Mouse (Mus musculus) heart, adult 2 months (tissue): ENCODE data around the gene March9.

Experiments used
- CTCF ChIP-seq: fragments of 200-600 bp; IDR thresholded peaks from 2 replicates; pipeline ENCODE4 v1.8.1; 2022; ENCODE audit warnings: antibody characterized with exemption, mild to moderate bottlenecking, moderate library complexity
- EP300 ChIP-seq: fragments of 200-500 bp; IDR thresholded peaks from 2 replicates; pipeline ENCODE4 v1.6.1; 2011; ENCODE audit warnings: low read depth, low read length, control low read depth; ENCODE audit not compliant: insufficient read depth
- POLR2A ChIP-seq: fragments of 200-500 bp; IDR thresholded peaks from 2 replicates; pipeline ENCODE4 v1.6.1; 2011; ENCODE audit warnings: mild to moderate bottlenecking, low read depth, low read length, control low read depth; ENCODE audit not compliant: insufficient read depth

- no peak for TF ChIP-seq CTCF
- TF ChIP-seq POLR2A: no peak
- TF ChIP-seq EP300: no peak
Measured at GRCm38 (mm10) chr10:127073981-127074380, 14.0 kb upstream of the March9 start.
